Mouse (Mus musculus): Measurements from ENCODE around the gene Axin2. TPM values are rescaled to one million over a fixed set of nuclear protein-coding genes. Genes with fewer than 3 reads are reported as not detected.

Gene Axin2
- total and polyA plus RNA-seq, 3 experiments, result 2.8 to 6.6 (median 3.5) TPM

GRCm38 (mm10) chr11:108987226-108987625, 67.1 kb downstream of the Axin2 start:
- no peak overlapping the region for H3K27ac ChIP-seq
- H3K9ac ChIP-seq (ENCODE audit: low read depth, low read length), result no peak overlapping the region
- H3K4me3 ChIP-seq, result no peak overlapping the region
- H3K4me1 ChIP-seq (ENCODE audit: control insufficient read depth, insufficient read depth, low read length), result peaks cover 1% of the 10 kb centered on the region; the same call in 1 of the 2 replicates
- intact Hi-C loops (cut with DNase I), result no loop called here
- no peaks in the 10 kb centered on the region for H3K36me3 ChIP-seq (ENCODE audit: control insufficient read depth, insufficient read depth, low read length)
- no peaks in the 10 kb centered on the region for H3K27me3 ChIP-seq (ENCODE audit: control insufficient read depth, insufficient read depth, low read length)
- WGBS, result 84% methylated on average over 3 of the region's 3 CpGs
- no peak for DNase-seq
- H3K79me2 ChIP-seq (replicated peaks; ENCODE audit: control insufficient read depth, insufficient read depth, low read length), result no peaks in the 10 kb centered on the region
- TF ChIP-seq POLR2A (IDR thresholded peaks at IDR 0.05; ENCODE audit: insufficient read depth, low read depth, low read length) (no peak), CTCF (IDR thresholded peaks at IDR 0.05) (no peak), EP300 (IDR thresholded peaks at IDR 0.05; ENCODE audit: insufficient read depth, low read depth, low read length) (no peak)

- Histone ChIP-seq H3K27me3 (ENCODE audit: control insufficient read depth, insufficient read depth, low read length) (no peaks in the 10 kb centered on the region), H3K79me2 (replicated peaks; ENCODE audit: control insufficient read depth, insufficient read depth, low read length) (no peaks in the 10 kb centered on the region), H3K27ac (no peak overlapping the region), H3K9ac (ENCODE audit: low read depth, low read length) (no peak overlapping the region), H3K4me1 (ENCODE audit: control insufficient read depth, insufficient read depth, low read length) (peaks cover 1% of the 10 kb centered on the region; the same call in 1 of the 2 replicates), H3K36me3 (ENCODE audit: control insufficient read depth, insufficient read depth, low read length) (no peaks in the 10 kb centered on the region), H3K4me3 (no peak overlapping the region)
- WGBS, result 80% methylated on average over 4 of the region's 4 CpGs
- intact Hi-C loops (cut with DNase I), result no loop called here
- no peak for TF ChIP-seq EP300 (IDR thresholded peaks at IDR 0.05; ENCODE audit: insufficient read depth, low read depth, low read length)
- no peak for DNase-seq
Observed at GRCm38 (mm10) chr11:108987705-108988104, 67.6 kb downstream of the Axin2 start.

GRCm38 (mm10) chr11:108988258-108988657, 68.1 kb downstream of the Axin2 start:
- Histone ChIP-seq H3K4me3 (no peak overlapping the region), H3K9ac (ENCODE audit: low read depth, low read length) (no peak overlapping the region), H3K27me3 (ENCODE audit: control insufficient read depth, insufficient read depth, low read length) (no peaks in the 10 kb centered on the region), H3K27ac (no peak overlapping the region), H3K4me1 (ENCODE audit: control insufficient read depth, insufficient read depth, low read length) (peaks cover 1% of the 10 kb centered on the region; the same call in 1 of the 2 replicates), H3K79me2 (replicated peaks; ENCODE audit: control insufficient read depth, insufficient read depth, low read length) (no peaks in the 10 kb centered on the region), H3K36me3 (ENCODE audit: control insufficient read depth, insufficient read depth, low read length) (no peaks in the 10 kb centered on the region)
- WGBS, result 92% methylated on average over 6 of the region's 6 CpGs
- TF ChIP-seq EP300 (IDR thresholded peaks at IDR 0.05; ENCODE audit: insufficient read depth, low read depth, low read length), result no peak
- no peak for TF ChIP-seq CTCF (IDR thresholded peaks at IDR 0.05)
- no peak for TF ChIP-seq POLR2A (IDR thresholded peaks at IDR 0.05; ENCODE audit: insufficient read depth, low read depth, low read length)
- intact Hi-C loops (cut with DNase I), result no loop called here
- DNase-seq, result no peak

- intact Hi-C loops (cut with DNase I), result no loop called here
- peak; percentile 40 to 54 for DNase-seq
- peaks cover 1% of the 10 kb centered on the region; the same call in 1 of the 2 replicates for H3K4me1 ChIP-seq (ENCODE audit: control insufficient read depth, insufficient read depth, low read length)
- H3K4me3 ChIP-seq, result no peak overlapping the region
- TF ChIP-seq CTCF (IDR thresholded peaks at IDR 0.05) (no peak), EP300 (IDR thresholded peaks at IDR 0.05; ENCODE audit: insufficient read depth, low read depth, low read length) (0 out of 2 replicates have a peak, but pooled peaks have one; percentile 31), POLR2A (IDR thresholded peaks at IDR 0.05; ENCODE audit: insufficient read depth, low read depth, low read length) (no peak)
- H3K9ac ChIP-seq (ENCODE audit: low read depth, low read length), result no peak overlapping the region
- WGBS, result 43% methylated on average over 8 of the region's 8 CpGs
- no peaks in the 10 kb centered on the region for H3K27me3 ChIP-seq (ENCODE audit: control insufficient read depth, insufficient read depth, low read length)
- H3K27ac ChIP-seq, result peak overlapping the region; percentile 48
- no peaks in the 10 kb centered on the region for H3K79me2 ChIP-seq (replicated peaks; ENCODE audit: control insufficient read depth, insufficient read depth, low read length)
- no peaks in the 10 kb centered on the region for H3K36me3 ChIP-seq (ENCODE audit: control insufficient read depth, insufficient read depth, low read length)
Observed at GRCm38 (mm10) chr11:108989940-108990339, 69.8 kb downstream of the Axin2 start.

GRCm38 (mm10) chr11:108993414-108993813, 73.3 kb downstream of the Axin2 start:
- no peak for TF ChIP-seq POLR2A (IDR thresholded peaks at IDR 0.05; ENCODE audit: insufficient read depth, low read depth, low read length)
- TF ChIP-seq EP300 (IDR thresholded peaks at IDR 0.05; ENCODE audit: insufficient read depth, low read depth, low read length), result no peak
- no peak for TF ChIP-seq CTCF (IDR thresholded peaks at IDR 0.05)
- H3K4me3 ChIP-seq, result no peak overlapping the region
- intact Hi-C loops (cut with DNase I), result no loop called here
- WGBS, result 93% methylated on average over 6 of the region's 6 CpGs
- DNase-seq, result no peak
- H3K36me3 ChIP-seq (ENCODE audit: control insufficient read depth, insufficient read depth, low read length), result no peaks in the 10 kb centered on the region
- no peaks in the 10 kb centered on the region for H3K27me3 ChIP-seq (ENCODE audit: control insufficient read depth, insufficient read depth, low read length)
- H3K9ac ChIP-seq (ENCODE audit: low read depth, low read length), result no peak overlapping the region
- no peak overlapping the region for H3K27ac ChIP-seq
- H3K4me1 ChIP-seq (ENCODE audit: control insufficient read depth, insufficient read depth, low read length), result peaks cover 4% of the 10 kb centered on the region; the same call in 1 of the 2 replicates
- no peaks in the 10 kb centered on the region for H3K79me2 ChIP-seq (replicated peaks; ENCODE audit: control insufficient read depth, insufficient read depth, low read length)

- no peak for DNase-seq
- WGBS, result 73% methylated on average over 10 of the region's 10 CpGs
- Histone ChIP-seq H3K36me3 (ENCODE audit: control insufficient read depth, insufficient read depth, low read length) (no peaks in the 10 kb centered on the region), H3K27ac (no peak overlapping the region), H3K27me3 (ENCODE audit: control insufficient read depth, insufficient read depth, low read length) (no peaks in the 10 kb centered on the region), H3K79me2 (replicated peaks; ENCODE audit: control insufficient read depth, insufficient read depth, low read length) (no peaks in the 10 kb centered on the region), H3K4me1 (ENCODE audit: control insufficient read depth, insufficient read depth, low read length) (peaks cover 3% of the 10 kb centered on the region; the same call in 1 of the 2 replicates), H3K9ac (ENCODE audit: low read depth, low read length) (no peak overlapping the region), H3K4me3 (no peak overlapping the region)
- TF ChIP-seq CTCF (IDR thresholded peaks at IDR 0.05) (no peak), EP300 (IDR thresholded peaks at IDR 0.05; ENCODE audit: insufficient read depth, low read depth, low read length) (no peak), POLR2A (IDR thresholded peaks at IDR 0.05; ENCODE audit: insufficient read depth, low read depth, low read length) (no peak)
- intact Hi-C loops (cut with DNase I), result no loop called here
Observed at GRCm38 (mm10) chr11:108995196-108995989, 75.2 kb downstream of the Axin2 start.

All from heart, adult 2 months (tissue).